Mouse (Mus musculus): Measurements from ENCODE around the gene Mapkapk3. TPM values are rescaled to one million over a fixed set of nuclear protein-coding genes. Genes with fewer than 3 reads are reported as not detected.

Gene Mapkapk3
- total and polyA plus RNA-seq, 3 experiments, result 29.9 to 39.8 (median 30.1) TPM

- H3K4me1 ChIP-seq (ENCODE audit: control insufficient read depth in 1 of 2, insufficient read depth in 2 of 2), result peaks cover 0 to 4% of the 10 kb centered on the region in 2 experiments; a peak in 2 of 4 replicates
- H3K36me3 ChIP-seq (replicated peaks in 1 of 2; ENCODE audit: control insufficient read depth in 1 of 2, insufficient read depth in 1 of 2, low read length in 1 of 2), result peaks cover 45 to 70% of the 10 kb centered on the region in 2 experiments
- no peak overlapping the region for H3K27ac ChIP-seq (ENCODE audit: insufficient read depth, low read depth)
- TF ChIP-seq MXI1 (IDR thresholded peaks at IDR 0.05; ENCODE audit: low read depth, low read length) (no peak), BHLHE40 (IDR thresholded peaks at IDR 0.05; ENCODE audit: low read depth, low read length) (no peak), CTCF (conservative IDR thresholded peaks at IDR 0.05 in 1 of 2, IDR thresholded peaks at IDR 0.05 in 1 of 2; ENCODE audit: low read depth in 2 of 2, low read length in 2 of 2) (no peak), PAX5 (IDR thresholded peaks at IDR 0.05; ENCODE audit: low read length) (no peak), ZNF384 (IDR thresholded peaks at IDR 0.05; ENCODE audit: low read depth, low read length) (no peak), ETS1 (conservative IDR thresholded peaks at IDR 0.05; ENCODE audit: low read depth, low read length) (no peak)
- in situ Hi-C loops (cut with MboI; ENCODE audit: low pct_ligation_motif_present, low pct_unique_long_range_greater_than_20kb, low sequenced_read_pairs), result no loop called here
- H3K9me3 ChIP-seq (replicated peaks; ENCODE audit: low read length), result no peaks in the 10 kb centered on the region
- DNase-seq (ENCODE audit: extremely low read depth), result no peak
- no peak overlapping the region for H3K4me2 ChIP-seq (ENCODE audit: insufficient read depth, low read depth, poor library complexity, severe bottlenecking)
- dilution Hi-C loops (cut with MboI; ENCODE audit: extremely low pct_ligation_motif_present, extremely low pct_unique_long_range_greater_than_20kb, low sequenced_read_pairs), result no loop called here
- H3K79me2 ChIP-seq (replicated peaks; ENCODE audit: control insufficient read depth, extremely low read depth, insufficient read depth, poor library complexity, severe bottlenecking), result no peaks in the 10 kb centered on the region
- no peak overlapping the region for H3K9ac ChIP-seq (ENCODE audit: insufficient read depth, low read depth)
- H3K4me3 ChIP-seq (replicated peaks in 1 of 3; ENCODE audit: low read depth in 2 of 3, low read length in 2 of 3, poor library complexity in 1 of 3), result no peak overlapping the region
- H3K27me3 ChIP-seq (replicated peaks), result no peaks in the 10 kb centered on the region
Measured at GRCm38 (mm10) chr9:107255596-107255995, 34.1 kb downstream of the Mapkapk3 start.

- H3K9me3 ChIP-seq (replicated peaks; ENCODE audit: low read length), result no peaks in the 10 kb centered on the region
- H3K36me3 ChIP-seq (replicated peaks in 1 of 2; ENCODE audit: control insufficient read depth in 1 of 2, insufficient read depth in 1 of 2, low read length in 1 of 2), result peaks cover 40 to 63% of the 10 kb centered on the region in 2 experiments
- H3K79me2 ChIP-seq (replicated peaks; ENCODE audit: control insufficient read depth, extremely low read depth, insufficient read depth, poor library complexity, severe bottlenecking), result no peaks in the 10 kb centered on the region
- no peak overlapping the region for H3K4me3 ChIP-seq (replicated peaks in 1 of 3; ENCODE audit: low read depth in 2 of 3, low read length in 2 of 3, poor library complexity in 1 of 3)
- no peaks in the 10 kb centered on the region for H3K4me1 ChIP-seq (ENCODE audit: control insufficient read depth in 1 of 2, insufficient read depth in 2 of 2)
- no peak overlapping the region for H3K27ac ChIP-seq (ENCODE audit: insufficient read depth, low read depth)
- no peaks in the 10 kb centered on the region for H3K27me3 ChIP-seq (replicated peaks)
- H3K4me2 ChIP-seq (ENCODE audit: insufficient read depth, low read depth, poor library complexity, severe bottlenecking), result no peak overlapping the region
- no peak for TF ChIP-seq RCOR1 (conservative IDR thresholded peaks at IDR 0.05; ENCODE audit: low read depth, low read length)
- no peak for TF ChIP-seq EP300 (IDR thresholded peaks at IDR 0.05; ENCODE audit: low read length)
- TF ChIP-seq SIN3A (IDR thresholded peaks at IDR 0.05; ENCODE audit: low read length), result no peak
- no peak for TF ChIP-seq NRF1 (IDR thresholded peaks at IDR 0.05; ENCODE audit: low read depth, low read length)
- TF ChIP-seq HCFC1 (IDR thresholded peaks at IDR 0.05; ENCODE audit: low read depth, low read length), result no peak
- no peak for TF ChIP-seq CHD2 (IDR thresholded peaks at IDR 0.05; ENCODE audit: low read length)
- no peak for TF ChIP-seq MAZ (IDR thresholded peaks at IDR 0.05; ENCODE audit: low read depth, low read length)
- no peak for TF ChIP-seq CHD1 (IDR thresholded peaks at IDR 0.05; ENCODE audit: low read depth, low read length)
- TF ChIP-seq CTCF (conservative IDR thresholded peaks at IDR 0.05 in 1 of 2, IDR thresholded peaks at IDR 0.05 in 1 of 2; ENCODE audit: low read depth in 2 of 2, low read length in 2 of 2), result no peak
- no peak for TF ChIP-seq USF1 (IDR thresholded peaks at IDR 0.05; ENCODE audit: low read depth, low read length)
- TF ChIP-seq ZKSCAN1 (IDR thresholded peaks at IDR 0.05; ENCODE audit: borderline replicate concordance, low read depth, low read length), result no peak
- no peak for TF ChIP-seq KAT2A (IDR thresholded peaks at IDR 0.05; ENCODE audit: insufficient replicate concordance, low read length)
- no peak for TF ChIP-seq SMC3 (IDR thresholded peaks at IDR 0.05; ENCODE audit: low read depth, low read length)
- TF ChIP-seq UBTF (IDR thresholded peaks at IDR 0.05; ENCODE audit: low read depth, low read length), result no peak
- TF ChIP-seq MAX (IDR thresholded peaks at IDR 0.05; ENCODE audit: low read length), result no peak
- no peak for TF ChIP-seq MEF2A (IDR thresholded peaks at IDR 0.05; ENCODE audit: borderline replicate concordance, low read depth, low read length)
- dilution Hi-C loops (cut with MboI; ENCODE audit: extremely low pct_ligation_motif_present, extremely low pct_unique_long_range_greater_than_20kb, low sequenced_read_pairs), result no loop called here
- no peak overlapping the region for H3K9ac ChIP-seq (ENCODE audit: insufficient read depth, low read depth)
- in situ Hi-C loops (cut with MboI; ENCODE audit: low pct_ligation_motif_present, low pct_unique_long_range_greater_than_20kb, low sequenced_read_pairs), result no loop called here
- DNase-seq (ENCODE audit: extremely low read depth), result no peak
Measured at GRCm38 (mm10) chr9:107254925-107255324, 34.8 kb downstream of the Mapkapk3 start.
